Mouse (Mus musculus): ENCODE measurements around the gene Zhx3.
A peak's percentile ranks its signal among the peaks of the same experiment; 100 is the strongest.

Zhx3 gene

GRCm38 (mm10) chr2:160804794-160805527, 67.8 kb downstream of the Zhx3 start:
- no peak for DNase-seq (ENCODE audit: low read depth)

GRCm38 (mm10) chr2:160802326-160802725, 70.5 kb downstream of the Zhx3 start:
- no peak for DNase-seq (ENCODE audit: low read depth)

DNA sequence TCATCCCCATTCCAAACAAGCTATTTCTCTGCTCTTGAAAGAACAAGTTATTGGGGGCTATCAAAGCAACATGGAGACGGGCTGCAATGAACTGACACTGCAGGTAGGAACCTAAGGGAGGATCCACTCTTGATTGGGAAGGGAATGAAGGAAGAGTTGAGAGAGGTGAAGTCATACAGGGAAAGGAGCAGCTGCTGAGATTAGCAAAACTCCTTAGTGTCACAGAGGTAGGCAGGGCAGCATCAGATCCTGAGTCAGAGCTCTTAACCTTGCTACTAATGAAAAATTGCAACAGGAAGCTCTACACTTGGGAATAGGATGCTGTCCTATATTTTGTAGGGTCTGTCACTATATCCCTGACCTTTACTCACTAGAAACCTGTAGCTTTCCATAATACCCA, 71.8 kb downstream of the Zhx3 start:
- no peak for DNase-seq (ENCODE audit: low read depth)

DNA sequence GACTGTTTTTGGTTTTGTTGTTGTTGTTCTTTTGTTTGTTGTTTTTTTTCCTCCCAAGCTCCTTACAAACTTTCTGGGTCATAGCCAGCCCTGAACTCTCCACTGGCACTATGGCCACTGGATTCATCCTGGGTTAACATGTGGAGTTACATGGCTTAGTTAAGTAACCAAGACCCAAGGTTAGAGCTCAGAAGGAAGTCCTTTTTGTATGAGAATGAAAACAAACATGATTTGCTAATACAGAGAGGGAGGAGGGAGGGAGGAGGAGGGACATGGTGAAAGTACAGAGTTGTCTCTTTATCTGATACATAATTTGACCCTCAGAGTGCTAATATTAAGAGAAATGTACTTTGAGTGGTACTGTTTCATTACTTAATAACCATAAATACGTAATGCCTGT, 74.6 kb downstream of the Zhx3 start:
- no peak for DNase-seq (ENCODE audit: low read depth)

GRCm38 (mm10) chr2:160796973-160797372, 75.8 kb downstream of the Zhx3 start:
- DNase-seq (ENCODE audit: low read depth), result no peak

DNA sequence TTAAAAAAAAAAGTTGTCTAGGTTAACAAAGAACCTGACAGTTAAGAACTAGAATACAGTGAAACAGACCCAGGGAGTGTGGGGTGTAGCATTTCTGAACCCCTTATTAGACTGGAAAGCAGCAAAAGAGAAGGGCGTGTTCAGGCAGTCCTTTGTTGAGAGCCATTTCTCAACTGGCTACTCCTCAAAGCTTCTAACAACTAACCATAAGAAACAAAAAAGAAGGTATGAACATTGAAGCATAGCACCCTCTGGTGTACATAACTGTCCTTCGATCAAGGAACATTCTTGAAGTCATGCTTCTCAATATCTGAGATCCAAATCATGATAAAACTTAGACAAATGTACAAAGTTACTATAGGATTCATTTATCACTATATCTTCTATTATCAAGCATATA, 79.7 kb downstream of the Zhx3 start:
- peak; percentile 73 for DNase-seq (ENCODE audit: low read depth)

DNA sequence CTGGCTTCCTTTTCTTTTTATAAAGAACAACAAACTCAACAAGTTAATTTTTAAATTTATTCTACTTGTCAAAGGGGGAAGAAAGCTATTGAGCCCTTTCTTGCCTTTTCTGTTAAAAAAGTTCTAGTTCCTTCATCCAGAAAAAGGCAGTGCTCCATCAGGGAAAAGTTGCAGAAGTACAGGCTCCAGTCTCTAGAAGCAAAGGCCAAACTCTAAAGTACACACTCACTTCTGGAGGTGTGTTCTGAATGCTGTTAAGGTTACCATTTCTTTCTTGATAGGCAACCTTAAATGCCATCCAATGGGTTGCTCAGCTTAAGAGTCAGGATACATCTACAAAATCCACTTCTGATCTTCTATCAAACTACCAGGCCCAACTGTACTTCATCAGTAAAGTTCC, 83.1 kb downstream of the Zhx3 start:
- DNase-seq (ENCODE audit: low read depth), result no peak

GRCm38 (mm10) chr2:160789046-160789445, 83.8 kb downstream of the Zhx3 start:
- DNase-seq (ENCODE audit: low read depth), result no peak

DNA sequence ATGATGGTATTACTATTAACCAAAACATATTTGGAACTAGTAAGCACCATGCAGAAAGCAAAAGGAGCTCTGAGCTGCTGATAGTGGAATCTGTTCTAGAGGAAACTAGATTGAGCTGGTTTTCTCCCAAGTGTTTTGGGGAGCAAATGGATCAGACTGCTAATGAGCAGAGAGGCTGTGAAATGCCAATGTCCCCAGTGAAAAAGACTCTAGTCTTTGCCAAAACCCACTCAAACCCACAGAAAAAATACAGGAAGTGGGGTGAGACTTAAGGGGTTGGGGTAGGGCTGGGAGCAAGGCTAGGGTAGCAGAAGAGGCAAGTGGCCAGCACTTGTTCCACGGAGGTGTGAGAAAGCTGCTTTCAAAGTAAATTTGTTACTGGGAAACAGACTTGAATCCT, 86.5 kb downstream of the Zhx3 start:
- DNase-seq (ENCODE audit: low read depth), result no peak

DNA sequence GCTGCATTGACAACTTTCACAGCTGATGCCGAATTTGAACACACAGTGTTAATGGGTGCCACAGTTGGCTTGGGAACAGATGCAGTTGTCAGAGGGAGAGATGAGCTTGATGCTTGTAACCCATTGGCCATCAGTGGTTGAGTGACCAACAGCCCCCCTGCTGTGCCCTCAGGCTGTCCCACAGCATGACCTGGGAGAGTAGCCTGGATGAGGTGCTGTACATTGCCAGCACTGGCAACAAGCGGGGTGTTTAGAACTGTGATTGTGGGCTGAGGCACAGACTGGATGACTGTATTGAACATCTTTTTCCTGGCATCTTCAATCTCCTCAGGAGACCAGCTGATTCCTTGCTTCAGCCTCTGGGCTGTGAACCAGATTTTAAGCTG, 92.0 kb downstream of the Zhx3 start:
- DNase-seq (ENCODE audit: low read depth), result no peak

- no peak for DNase-seq (ENCODE audit: low read depth)
Measured at GRCm38 (mm10) chr2:160780154-160780833, 92.5 kb downstream of the Zhx3 start.

GRCm38 (mm10) chr2:160778034-160778433, 94.8 kb downstream of the Zhx3 start:
- no peak for DNase-seq (ENCODE audit: low read depth)

DNA sequence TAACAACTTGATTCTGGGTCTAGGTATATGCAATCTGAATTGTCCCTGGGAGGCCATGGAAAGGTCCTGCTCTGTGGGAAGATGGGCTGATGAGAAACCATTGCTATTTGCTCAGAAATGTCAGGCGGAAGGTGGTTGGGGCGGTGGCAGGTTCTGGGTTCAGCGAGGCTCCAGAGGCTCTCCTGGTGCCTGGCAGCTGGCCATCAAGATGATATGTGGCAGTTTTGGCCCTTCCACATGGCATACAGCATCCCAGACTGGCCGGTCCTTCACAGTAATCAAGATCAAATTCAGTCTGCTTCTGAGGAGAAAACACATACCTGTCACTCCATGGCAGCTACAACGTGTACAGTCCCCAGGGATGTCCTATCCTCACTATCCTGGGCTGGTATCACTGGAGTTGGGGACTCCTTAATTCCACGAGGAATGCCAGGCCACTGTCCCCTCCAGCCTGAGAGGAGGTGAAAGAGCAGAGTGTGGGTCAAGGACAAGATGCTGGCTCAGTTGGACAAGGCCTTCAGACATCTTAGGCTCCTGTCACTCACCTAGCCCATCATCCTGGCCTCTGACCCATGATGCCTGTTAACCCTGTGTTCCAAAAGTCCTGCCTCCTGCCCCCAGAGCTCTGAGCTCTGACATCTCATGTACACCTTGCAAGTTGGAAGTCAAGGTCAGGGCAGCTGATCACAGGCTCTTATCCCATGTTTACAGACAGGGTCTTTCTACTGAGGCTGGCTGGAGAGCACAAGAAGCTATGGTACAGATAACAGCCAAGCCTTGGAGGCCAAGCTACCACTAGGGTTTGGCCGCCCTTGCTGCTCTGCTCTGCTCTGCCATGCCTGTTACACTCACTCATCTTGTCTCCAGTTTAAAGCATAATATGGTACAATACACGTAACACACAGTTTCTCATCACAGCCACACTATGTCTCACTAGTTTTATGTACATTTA, 101.2 kb downstream of the Zhx3 start:
- no peak for DNase-seq (ENCODE audit: low read depth)

GRCm38 (mm10) chr2:160770871-160771270, 101.9 kb downstream of the Zhx3 start:
- DNase-seq (ENCODE audit: low read depth), result no peak

GRCm38 (mm10) chr2:160770409-160770808, 102.4 kb downstream of the Zhx3 start:
- DNase-seq (ENCODE audit: low read depth), result no peak

DNA sequence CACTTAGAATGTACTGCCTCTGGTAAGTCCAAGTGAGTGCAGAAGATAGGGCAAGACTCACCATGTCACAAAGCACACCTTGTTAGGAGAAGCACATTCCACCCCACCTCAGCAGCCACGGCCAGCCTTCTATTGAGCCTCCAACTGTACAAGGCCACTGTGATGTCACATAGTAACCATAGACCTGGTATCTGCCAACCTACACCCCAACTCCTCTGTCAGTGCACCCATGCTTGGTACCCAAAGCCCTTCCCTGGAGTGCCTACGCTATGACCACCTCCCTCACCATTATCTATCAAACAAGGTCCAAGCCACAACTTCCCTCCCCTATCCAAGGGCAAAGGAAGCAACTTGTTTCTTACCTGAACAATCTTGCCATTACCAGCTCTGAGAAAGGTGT, 103.8 kb downstream of the Zhx3 start:
- no peak for DNase-seq (ENCODE audit: low read depth)

DNA sequence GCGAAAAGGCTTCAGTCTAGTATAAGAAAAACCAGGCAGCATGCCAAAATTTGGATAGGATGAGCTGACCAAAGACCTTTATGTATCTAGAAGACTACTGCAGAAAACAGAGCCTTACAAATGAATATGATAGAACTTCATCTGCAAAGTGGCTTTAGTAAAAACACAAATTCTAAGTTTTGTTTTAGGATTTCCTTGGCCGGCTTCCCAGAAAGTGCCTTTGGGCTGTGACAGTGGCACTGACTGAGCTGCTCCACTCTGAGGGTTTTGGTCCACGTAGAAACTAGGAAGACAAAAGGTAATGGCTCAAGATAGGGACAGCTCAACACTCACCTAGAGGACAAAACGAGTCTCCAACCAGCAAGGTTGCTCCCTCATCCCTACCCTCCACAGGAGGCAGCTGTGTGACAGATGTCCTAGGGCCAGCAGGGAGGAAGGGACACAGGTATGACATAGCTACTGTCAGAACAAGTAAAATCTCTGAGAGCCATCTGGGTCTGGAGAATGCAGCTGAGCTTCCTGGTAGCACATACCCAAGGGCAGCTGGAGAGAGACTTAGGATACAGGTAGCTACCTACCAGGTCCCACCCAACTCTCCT, 104.6 kb downstream of the Zhx3 start:
- DNase-seq (ENCODE audit: low read depth), result no peak

DNA sequence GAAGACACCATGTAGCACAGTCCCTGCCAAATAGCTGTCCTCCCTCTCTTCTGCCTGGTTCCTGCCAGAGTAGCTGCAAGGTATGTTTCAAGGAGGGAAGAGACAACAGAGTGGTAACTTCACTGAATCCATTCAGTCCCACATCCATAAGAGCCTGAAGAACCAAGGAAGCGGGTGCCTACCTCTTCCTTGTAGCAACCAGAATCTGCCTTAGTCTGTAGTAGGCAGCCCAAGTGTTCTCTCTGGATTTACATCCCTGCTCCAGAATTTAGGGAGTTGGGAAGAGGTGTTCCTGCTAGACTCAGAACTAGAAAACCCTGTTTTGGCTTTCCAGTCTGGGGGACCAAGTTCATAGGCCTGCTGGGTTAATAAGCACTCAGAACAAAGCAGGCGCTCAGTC, 105.6 kb downstream of the Zhx3 start:
- DNase-seq (ENCODE audit: low read depth), result no peak

DNA sequence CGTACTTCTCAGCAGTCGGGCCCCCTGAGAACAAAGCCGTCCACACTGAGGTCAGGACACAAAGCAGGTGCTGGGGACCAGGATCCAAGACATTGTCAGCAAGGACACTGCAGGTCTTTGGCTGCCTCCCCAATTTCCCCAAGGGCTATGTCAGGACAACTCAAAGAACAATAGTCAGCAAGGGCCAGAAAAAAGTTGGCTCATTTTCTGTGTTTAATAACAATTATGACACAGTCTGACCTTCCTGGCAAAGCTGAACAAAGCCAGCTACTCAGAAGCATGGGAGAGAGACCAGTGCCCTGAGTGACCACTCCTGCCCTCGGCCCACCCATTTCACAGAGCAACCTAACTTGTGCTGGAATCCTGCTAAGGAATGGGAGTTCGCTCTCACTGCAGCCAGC, 106.4 kb downstream of the Zhx3 start:
- no peak for DNase-seq (ENCODE audit: low read depth)

- no peak for DNase-seq (ENCODE audit: low read depth)
Measured at GRCm38 (mm10) chr2:160765096-160765495, 107.7 kb downstream of the Zhx3 start.

DNA sequence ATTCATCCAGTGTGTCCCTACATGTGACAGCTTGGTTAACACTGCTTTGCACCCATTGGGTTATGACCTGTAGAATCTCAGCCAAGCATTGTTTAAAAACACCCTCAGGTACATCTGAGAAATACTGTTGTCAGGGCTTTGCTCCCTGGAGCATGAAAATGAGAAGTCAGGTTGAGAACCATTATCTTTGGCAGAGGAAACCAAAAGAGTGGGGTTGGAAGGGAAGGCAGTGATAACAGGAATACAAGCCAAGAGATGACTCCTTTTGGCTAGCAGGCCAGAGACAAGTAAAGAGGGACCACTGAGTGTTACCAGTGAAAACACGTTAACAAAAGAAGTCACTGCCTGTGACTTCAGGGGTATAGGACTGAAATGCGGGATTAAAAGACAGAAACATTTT, 108.4 kb downstream of the Zhx3 start:
- no peak for DNase-seq (ENCODE audit: low read depth)

GRCm38 (mm10) chr2:160763816-160764215, 109.0 kb downstream of the Zhx3 start:
- DNase-seq (ENCODE audit: low read depth), result no peak

Measured in 416B (cell line).